Mouse (Mus musculus) embryonic facial prominence, embryonic 10.5 days (tissue): ENCODE results near the gene Hsf2. TPM values are rescaled to one million over a fixed set of nuclear protein-coding genes. Genes with fewer than 3 reads are reported as not detected.

Experiments
- DNase-seq: peaks from one replicate; pipeline ENCODE4 v3.0.0-alpha.2; 2017; ENCODE audit warnings: low spot score
- H3K27ac ChIP-seq: fragments of 300-500 bp; sonication (generic); replicated peaks from 2 replicates; pipeline ENCODE4 v1.5.1; 2016; ENCODE audit warnings: mild to moderate bottlenecking
- H3K27me3 ChIP-seq: fragments of 300-500 bp; sonication (generic); replicated peaks from 2 replicates; pipeline ENCODE4 v1.6.1; 2016; ENCODE audit warnings: low read depth, mild to moderate bottlenecking; ENCODE audit not compliant: poor library complexity, severe bottlenecking
- H3K36me3 ChIP-seq: fragments of 300-500 bp; sonication (generic); replicated peaks from 2 replicates; pipeline ENCODE4 v1.6.1; 2016; ENCODE audit warnings: mild to moderate bottlenecking, moderate library complexity
- H3K4me1 ChIP-seq: fragments of 300-500 bp; sonication (generic); 2 replicates; pipeline ENCODE4 v1.6.1; 2016
- H3K4me3 ChIP-seq: fragments of 300-500 bp; sonication (generic); 2 replicates; pipeline ENCODE4 v1.5.1; 2016; ENCODE audit warnings: mild to moderate bottlenecking, moderate library complexity
- H3K9me3 ChIP-seq: fragments of 300-500 bp; sonication (generic); 2 replicates; pipeline ENCODE4 v1.6.1; 2016; ENCODE audit warnings: mild to moderate bottlenecking
- WGBS: fragments of 180-500 bp; shearing (Covaris S2); methylation state at CpG from one replicate; pipeline ENCODE4 v1.1.7; 2016; 5-methylcytosine and 5-hydroxymethylcytosine counted together
- polyA plus RNA-seq: library from polyadenylated mRNA; unstranded; fragments of >200 nt; fragmentation: Nextera tagmentation; extraction: Ambion mirVana; gene quantifications from 2 replicates; pipeline ENCODE4 v1.2.1, GENCODE M21; 2016

Hsf2 gene
- polyA plus RNA-seq, 1 experiment from 2014 or later: 56.4 TPM

DNA sequence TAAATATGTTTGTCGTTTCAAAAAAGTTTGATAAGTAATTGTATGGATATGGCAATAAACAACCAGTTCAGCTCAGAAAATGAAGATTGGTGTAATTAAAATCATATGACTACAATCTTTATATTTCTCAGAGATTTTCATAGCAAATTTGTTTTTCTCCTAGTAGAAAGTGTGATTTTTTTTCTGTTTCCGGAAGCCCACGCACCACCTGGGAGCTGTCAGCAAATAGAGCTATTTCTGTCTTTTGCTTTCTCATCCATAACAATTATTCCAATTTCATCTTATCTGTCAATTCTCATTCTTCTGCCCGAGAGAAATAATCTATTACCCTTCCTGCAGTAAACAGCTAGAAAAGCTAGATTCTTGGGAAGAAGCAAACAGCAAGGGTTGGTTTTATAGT is 63.4 kb downstream of the Hsf2 start:
- Histone ChIP-seq H3K4me3 (no peak overlapping the region), H3K27me3 (no peaks in the 10 kb centered on the region), H3K4me1 (no peaks in the 10 kb centered on the region), H3K9me3 (no peaks in the 10 kb centered on the region), H3K36me3 (no peaks in the 10 kb centered on the region), H3K27ac (no peak overlapping the region)
- 91% methylated on average over 4 of the region's 4 CpGs for WGBS
- no peak for DNase-seq

DNA sequence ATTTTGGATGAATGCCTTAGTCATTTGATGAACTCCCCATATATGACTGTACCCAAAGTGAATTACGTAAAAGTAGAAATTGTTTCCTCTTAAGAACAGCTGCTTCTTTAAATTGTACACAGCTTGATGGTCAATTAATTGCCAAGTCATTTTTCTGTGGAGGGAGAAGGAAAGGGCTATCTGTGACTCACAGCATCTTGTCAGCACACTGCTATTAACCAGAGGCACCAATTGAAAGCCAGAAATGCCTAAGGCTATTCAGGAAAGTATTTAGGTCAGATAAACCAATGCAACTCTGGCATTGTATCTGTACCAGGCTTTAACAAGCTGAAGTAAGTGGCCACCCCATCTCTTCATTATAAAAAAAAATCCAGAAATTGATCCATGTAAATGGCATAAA is 67.5 kb downstream of the Hsf2 start:
- DNase-seq: no peak
- 96% methylated on average over 1 of the region's 1 CpGs for WGBS

DNA sequence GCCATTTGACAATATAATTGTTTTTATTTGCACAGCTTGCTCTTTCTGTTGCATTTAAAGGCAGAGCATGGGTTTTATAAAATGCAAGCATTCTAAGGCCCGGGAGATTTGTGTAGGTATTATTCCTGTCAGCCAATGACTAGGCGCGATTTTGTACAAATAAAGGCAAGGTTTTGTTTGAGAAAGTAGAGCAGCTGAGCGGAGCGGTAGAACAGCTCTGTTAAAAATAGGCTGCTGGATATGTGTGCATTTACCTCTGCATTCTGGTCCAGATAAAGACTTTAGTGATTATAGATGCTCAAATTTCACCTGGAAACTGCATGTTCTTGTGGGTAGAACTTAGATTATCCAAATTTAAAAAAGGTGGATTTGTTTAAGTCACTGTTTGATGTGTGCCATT is 71.4 kb downstream of the Hsf2 start:
- 89% methylated on average over 5 of the region's 5 CpGs for WGBS
- no peaks in the 10 kb centered on the region for H3K27me3 ChIP-seq
- H3K27ac ChIP-seq: no peak overlapping the region
- H3K4me3 ChIP-seq: no peak overlapping the region
- no peak for DNase-seq
- H3K9me3 ChIP-seq: no peaks in the 10 kb centered on the region
- H3K36me3 ChIP-seq: no peaks in the 10 kb centered on the region
- no peaks in the 10 kb centered on the region for H3K4me1 ChIP-seq

More for the DNA sequence above, 67.5 kb downstream of the Hsf2 start:
- no peaks in the 10 kb centered on the region for H3K27me3 ChIP-seq
- no peaks in the 10 kb centered on the region for H3K4me1 ChIP-seq
- H3K36me3 ChIP-seq: no peaks in the 10 kb centered on the region
- no peak overlapping the region for H3K4me3 ChIP-seq
- no peak overlapping the region for H3K27ac ChIP-seq
- H3K9me3 ChIP-seq: no peaks in the 10 kb centered on the region

Other genes with a start within 250 kb of the Hsf2 start
- gene Serinc1, start 46.1 kb downstream of the Hsf2 start, polyA plus RNA-seq: 126 TPM in 2 replicates
- gene Pkib, start 145.6 kb downstream of the Hsf2 start, polyA plus RNA-seq: 1.1 and 1.4 TPM in 2 replicates